Mouse (Mus musculus) effector memory CD4-positive, alpha-beta T cell, adult 7 months (primary cell): ENCODE measurements around the gene Mup7. TPM values are rescaled to one million over a fixed set of nuclear protein-coding genes. Genes with fewer than 3 reads are reported as not detected.

Experiments
- polyA plus RNA-seq: library from polyadenylated mRNA; unstranded; fragments of 100-300 nt; shearing (Covaris generic); gene quantifications from one replicate; pipeline ENCODE4 v1.2.1, GENCODE M21; 2017

Gene Mup7
- polyA plus RNA-seq, result not detected

DNA sequence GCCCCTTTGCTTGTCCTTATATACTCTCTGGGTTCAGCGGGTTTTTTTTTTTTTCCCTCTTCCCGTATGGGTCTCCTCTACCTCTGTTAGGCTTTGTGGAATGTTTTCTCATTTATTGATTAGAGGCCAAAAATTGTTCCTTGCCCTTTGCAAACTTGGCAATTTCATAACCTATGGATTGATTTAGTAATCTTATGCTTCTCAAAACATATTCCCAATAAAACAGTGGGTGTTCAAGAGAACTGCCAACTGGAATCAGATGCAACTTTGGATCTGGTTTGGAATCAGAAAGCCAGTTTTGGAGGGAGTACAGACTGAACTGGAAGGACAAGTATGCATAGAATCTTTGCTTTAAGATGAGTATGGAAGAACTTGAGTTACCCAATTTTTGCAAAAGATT lies at the start of gene Mup7:
Mup7 (minus strand) TSS at position 101 of the 400 bp plus-strand sequence.

Other genes starting within 250 kb of the Mup7 start
- gene Slc46a2, start 155.4 kb downstream of the Mup7 start, polyA plus RNA-seq, result not detected
- gene Mup4, start 109.8 kb downstream of the Mup7 start, polyA plus RNA-seq, result not detected
- gene Mup6, start 106.2 kb downstream of the Mup7 start, polyA plus RNA-seq, result not detected
- gene Mup2, start 83.8 kb upstream of the Mup7 start, polyA plus RNA-seq, result not detected
- not detected for gene Mup8, start 152.1 kb upstream of the Mup7 start, polyA plus RNA-seq